Mouse (Mus musculus) forelimb bud, embryonic 11.5 days (tissue): ENCODE results near the gene Gm28047.
"Not testable (repeated sequence)": the region's sequence is repeated elsewhere in the genome, so short reads cannot be mapped to it uniquely, and the experiment has no call there.

Source experiments
- DNase-seq: peaks from one replicate; pipeline ENCODE4 v3.0.0-alpha.2; 2012; ENCODE audit warnings: low read depth, low spot score

Gm28047 gene

DNA sequence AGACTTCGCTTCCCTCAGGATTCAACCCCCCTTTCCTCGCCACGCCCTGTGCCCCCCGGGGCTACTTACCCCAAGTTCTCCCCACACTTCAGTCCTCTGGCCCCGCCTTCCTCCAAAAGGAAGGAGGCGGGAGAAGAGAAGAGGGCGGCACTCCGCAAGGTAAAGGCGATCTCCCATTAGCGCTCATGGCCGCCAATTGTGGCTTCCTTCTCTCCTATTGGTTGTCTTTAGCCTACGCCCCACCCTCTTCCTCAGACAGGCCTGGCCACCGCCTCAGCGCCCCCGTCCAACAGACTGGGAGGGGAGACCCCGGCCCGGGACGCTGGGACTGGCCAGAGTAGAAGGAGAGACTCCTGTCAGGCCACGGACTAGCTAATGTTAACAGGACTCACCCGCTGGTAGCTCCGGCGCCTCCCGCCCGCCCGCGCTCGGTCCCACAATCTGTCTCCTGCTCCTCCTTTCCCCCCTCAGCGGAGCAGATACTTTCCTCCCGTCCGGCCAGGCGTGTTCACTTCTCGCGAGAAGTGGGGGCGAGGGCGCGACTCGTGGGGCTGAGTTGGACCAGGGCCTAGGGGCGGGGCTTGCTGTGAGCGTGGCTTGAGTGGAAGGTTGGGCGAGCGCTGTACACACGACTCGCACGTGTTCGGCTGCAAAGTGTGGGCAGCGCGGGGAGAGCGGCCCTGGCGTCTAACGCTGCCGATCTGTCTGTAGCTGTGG lies at the start of gene Gm28047, which contains the start of gene Atf7:
TSS of gene Gm28047 (minus strand) at position 98 of the 717 bp plus-strand sequence.
TSS of gene Atf7 (minus strand) at position 495 of the 717 bp plus-strand sequence.
- peak; percentile 97 for DNase-seq

DNA sequence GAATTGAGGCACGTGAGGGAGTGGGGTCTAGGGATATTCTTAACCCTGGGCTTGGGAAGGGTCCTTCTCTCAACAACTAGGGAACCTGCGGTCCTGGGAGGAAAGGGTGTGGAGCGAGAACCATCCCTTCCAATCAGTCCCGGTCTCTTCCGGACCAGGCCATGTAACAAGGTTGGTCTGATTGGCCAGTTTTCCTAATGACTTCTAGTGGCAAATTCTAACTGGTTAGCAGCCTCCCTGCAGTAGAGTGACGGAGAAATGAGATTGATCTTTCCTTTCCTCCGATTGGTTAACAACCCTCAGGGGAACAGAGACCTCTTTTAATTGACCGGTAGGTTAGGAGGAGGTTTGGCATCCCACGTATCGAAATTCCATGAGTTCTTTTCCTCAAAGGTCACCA lies 48.7 kb upstream of the Gm28047 start:
- DNase-seq: peak; percentile 81

DNA sequence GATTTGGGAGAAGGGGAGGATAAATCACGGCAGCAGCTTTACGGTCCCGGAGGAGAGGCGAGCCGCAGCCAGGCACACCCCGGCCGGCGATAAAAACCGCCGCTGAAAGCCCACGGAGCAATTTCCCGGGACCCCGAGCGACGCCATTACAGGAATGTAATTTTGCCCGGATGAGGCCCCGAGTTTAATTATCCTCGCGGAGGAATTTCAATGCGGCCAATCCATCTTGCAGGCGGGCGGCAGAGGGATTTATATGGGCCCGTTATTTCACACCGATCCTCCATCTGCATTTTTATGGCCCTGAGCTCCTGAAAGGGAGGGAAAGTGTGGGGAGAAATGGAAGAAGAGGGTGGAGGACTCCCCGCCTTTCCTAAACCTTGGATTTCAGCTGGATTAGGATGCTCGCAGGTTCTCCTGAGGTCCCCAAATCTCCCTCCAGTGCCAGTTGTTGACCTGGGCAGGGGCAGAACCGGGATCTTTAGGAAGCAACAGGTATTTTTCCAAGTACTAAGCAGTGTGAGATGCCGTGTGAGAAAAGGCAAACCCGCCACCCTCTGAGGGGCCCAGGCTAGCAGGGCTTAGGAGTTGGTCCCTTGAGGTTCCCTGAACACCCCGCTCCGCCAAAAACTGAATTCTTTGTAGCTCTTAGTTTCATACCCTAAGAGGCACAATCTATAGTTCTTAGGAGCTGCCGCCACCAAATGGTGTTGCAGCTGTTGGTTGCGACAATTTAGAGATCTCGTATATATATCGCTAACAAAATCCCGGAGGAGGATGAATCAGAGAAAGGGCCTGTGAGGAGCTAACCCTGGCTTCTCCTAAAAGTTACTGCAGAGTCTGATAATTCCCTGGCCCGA lies 47.6 kb upstream of the Gm28047 start, which contains the start of gene Atp5g2:
TSS of gene Atp5g2 (minus strand) at position 138 of the 857 bp plus-strand sequence.
- peak; percentile 65 for DNase-seq

DNA sequence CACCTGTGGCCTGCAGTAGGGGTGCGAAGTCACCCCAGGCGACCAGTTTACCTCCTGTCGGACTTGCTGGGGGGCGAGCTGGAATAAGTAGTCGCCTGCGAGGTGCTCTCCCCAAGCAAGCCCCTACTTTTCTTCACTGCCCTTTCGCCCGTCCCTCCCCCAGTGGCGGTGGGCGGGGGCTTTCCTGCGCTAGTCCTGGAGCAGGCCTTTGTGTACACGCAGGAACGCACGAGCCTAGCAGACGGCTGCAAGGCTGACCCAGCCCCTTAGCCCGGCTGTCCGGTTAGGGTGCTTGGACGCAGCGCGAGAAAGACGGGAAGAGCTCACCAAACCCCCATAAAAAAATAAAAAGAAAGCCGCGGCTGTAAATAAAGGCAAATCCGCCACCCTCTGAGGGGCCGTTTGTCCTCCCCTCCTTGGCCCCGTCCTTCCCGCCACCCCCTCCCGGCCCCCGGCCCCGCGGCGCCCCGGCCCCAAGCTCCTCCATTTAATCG lies 46.9 kb upstream of the Gm28047 start:
- DNase-seq: peak; percentile 84

DNA sequence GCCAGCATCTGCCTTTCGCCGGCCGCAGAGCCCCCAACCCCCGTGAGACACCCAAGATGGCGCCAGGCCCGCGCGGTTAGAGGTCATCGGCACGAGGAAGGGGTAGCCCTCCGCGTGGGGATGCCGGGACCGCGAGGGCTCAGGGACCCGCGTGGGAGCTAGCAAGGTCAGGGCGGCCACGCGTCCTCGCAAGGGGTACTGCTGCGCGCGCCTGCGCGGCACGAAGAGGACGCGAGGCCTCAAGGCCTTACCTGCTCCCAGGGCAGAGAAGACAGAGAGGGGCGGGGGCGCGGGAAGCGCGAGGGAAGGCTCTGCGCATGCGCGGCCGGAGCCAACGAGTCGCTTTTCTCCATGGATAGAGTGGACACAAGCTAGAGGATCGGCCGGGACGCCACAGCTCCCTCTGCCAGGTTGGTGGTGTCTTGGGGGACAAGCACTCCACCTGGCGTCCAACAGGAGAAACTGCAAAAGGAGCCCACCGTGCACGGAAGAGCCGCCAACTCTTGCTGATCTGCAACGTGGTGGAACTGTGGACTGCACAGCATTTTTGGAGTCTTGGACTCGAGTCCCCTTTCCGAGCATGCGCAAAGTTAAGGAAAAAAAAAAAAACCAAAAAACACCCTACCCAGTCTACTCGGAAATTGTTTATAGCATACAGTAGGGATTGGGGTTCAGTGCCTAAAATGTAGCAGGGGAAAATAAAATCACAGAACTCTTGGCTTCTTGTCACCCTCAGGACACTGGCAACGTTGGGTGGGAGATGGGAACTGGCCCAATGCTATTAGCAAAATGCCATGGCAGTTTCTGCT lies 46.1 kb upstream of the Gm28047 start:
- peak; percentile 100 for DNase-seq

DNA sequence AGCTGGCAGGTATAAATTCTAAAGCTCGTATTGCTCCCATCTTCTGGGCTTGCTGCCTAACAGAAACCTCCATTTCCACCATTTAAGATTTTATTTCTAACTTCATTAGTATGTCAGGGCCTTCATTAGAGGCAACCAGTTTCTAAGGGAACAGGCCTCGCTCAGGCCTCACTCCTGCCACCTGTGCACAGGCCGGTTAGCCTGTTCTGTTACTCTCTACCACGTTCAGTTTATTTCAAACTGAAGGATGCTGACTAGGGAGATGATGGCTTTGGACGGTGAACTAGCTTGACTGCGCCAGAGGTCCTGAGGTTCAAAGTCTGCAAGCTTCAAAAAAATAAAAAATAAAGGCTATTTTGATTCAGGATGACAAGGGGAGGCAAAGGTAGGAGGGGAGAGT lies 45.4 kb upstream of the Gm28047 start:
- no peak for DNase-seq

DNA sequence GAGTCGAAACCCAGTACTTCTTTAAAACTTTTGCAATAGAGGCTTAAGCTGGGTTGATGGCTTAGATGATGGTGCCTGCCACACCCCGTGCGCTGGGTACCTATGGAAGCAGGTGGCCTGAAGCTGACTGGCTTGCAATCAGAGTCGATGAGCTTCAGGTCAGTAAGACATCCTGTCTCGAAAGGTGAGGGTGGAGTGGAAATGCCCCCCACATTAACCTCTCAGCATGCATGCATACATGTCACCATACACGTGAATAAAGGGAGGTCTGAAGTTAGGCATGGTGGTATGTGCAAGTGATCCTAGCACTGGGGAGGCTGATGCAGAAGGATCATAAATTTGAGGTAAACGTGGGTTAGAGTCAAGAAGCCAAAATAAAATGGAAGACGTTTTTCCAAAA lies 44.7 kb upstream of the Gm28047 start:
- DNase-seq: no peak

DNA sequence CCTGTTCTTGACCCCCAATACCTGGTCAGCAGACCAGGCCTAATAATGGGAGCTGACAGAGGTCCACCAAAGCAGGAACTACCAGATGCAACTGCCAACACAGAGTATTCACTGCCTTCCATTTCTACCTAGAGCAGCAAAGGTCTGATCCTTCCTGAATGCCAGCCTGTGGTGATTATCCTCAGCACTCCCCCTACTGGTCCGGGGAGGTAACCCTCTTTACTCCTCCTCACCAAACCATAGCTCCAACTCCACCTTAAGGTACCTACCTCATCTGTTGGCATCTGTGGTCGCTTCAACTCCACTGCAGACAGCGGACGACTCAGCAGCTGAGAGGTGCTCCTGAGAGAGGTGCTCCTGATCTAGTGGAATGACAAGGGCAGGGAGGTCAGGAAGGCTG lies 40.6 kb upstream of the Gm28047 start:
- peak; percentile 59 for DNase-seq

DNA sequence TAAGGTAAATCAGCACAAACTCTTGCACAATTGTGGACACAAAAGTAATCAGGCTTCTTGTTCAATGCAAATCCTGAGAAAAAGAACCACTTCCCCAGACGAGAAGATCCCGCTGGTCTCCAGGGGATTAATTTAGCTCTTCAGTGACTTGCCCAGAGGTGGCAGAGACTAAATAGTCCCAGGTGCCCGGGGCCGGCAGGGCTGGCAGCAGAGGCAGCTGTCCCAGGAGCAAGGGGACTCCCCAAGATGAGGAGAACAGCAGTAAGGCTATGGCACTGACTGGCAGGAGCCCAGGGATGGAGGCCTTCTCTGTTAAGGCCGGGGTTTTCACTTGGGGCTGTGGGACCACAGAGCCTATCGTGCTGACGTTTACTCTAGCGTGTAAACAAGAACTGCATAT lies 39.0 kb upstream of the Gm28047 start:
- DNase-seq: no peak

DNA sequence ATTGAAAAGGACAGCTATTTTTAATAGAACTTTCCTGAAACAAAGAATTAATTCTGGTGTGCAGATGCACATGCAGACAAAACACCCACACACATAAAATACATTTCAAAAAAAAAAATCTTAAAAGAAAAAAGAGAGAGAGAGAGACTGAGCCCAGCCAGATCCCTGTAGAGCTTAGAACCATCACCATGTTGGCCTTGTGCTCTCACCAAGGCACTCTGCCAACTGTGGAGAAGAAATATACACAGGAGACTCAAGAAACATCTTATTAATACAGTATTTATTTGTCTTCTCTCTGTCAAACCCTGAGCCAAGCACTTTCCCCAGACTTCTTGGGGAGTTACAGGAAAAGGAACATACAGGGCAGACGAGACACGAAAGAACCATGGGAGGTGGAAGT lies 37.7 kb upstream of the Gm28047 start:
- DNase-seq: not testable (repeated sequence)

DNA sequence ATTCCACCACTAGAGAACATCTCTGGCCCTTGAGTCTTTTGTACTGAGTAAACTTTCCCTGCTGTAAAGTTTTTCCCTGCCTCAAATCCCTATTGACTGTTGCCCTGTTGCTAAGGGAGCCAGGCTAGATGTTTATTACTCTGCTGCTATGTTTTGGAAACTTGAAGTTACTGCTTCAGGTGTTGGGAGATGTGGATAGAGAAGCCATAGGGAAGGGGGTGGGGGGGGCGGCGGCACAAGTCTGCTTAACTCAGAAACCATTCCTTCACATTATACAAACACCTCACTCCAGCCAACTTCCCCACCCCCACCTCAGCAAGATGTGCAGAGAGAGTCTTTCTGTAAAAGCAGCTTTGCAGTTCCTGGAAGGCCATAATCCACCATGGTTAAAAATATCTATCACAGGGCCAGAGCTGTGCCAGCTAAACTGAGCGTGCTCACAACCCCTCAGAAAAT lies 33.1 kb upstream of the Gm28047 start:
- DNase-seq: peak; percentile 16

DNA sequence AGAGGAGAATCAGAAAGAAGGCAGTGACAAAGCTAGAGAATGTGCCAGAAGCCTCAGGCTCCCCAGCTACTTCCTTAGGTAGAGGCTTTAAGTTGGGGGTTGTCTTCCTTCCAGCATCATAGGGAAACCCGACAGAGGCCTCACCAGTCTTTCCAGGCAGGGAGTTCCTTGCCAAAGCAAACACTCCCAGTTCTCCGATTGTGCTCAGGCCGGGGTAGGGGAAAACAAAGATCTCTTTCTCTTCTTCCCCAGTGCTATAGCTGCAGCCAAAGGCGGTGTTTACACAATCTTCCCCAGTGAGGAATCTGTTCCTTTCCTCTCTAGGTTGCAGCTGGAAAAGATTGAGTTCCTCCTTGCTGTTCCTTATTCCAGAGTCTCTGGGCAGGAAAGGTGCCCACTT lies 31.8 kb upstream of the Gm28047 start:
- peak; percentile 37 for DNase-seq

DNA sequence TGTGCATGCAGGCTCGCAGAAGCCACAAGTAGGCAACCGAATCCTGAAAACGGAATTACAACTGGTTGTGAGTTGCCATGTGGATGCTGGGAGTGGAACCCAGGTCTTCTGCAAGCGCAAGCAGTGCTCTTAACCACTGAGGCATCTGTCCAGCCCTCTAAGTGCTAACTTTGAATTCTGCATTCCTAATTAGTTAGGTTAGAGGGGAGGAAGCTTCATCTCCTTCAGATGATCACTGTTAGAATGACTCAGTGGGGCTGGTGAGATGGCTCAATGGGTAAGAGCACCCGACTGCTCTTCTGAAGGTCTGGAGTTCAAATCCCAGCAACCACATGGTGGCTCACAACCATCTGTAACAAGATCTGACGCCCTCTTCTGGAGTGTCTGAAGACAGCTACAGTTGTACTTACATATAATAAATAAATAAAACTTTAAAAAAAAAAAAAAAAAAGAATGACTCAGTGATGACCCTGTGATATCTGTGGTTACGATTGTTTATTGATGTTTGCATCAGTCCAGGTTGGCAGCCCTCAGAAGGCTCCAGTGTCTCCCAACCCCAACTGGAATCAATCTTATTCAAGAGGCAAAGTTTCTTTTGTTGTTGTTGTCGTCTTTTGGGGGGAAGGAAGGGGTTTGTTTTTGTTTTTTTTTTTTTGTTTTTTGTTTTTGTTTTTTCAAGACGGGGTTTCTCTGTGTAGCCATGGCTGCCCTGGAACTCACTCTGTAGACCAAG lies 27.2 kb upstream of the Gm28047 start:
- not testable (repeated sequence) for DNase-seq

DNA sequence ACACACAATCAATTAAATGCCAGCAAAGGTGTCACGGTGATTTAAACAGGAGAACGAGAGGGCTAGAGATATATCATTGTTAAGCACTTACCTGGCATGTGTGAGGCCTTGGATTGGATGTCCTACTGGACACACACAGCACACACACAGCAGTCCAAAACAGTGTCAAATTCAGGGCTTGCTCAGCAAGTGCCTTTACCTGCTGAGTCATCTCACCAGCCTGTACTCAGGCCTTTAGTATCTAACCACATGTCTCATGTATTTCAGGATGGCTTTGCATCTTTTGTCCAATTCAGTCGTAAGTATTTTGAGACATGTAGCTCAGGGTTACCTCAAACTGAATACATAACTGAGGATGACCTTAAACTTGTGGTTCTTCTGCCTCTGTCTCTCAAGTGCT lies 26.2 kb upstream of the Gm28047 start:
- DNase-seq: no peak

DNA sequence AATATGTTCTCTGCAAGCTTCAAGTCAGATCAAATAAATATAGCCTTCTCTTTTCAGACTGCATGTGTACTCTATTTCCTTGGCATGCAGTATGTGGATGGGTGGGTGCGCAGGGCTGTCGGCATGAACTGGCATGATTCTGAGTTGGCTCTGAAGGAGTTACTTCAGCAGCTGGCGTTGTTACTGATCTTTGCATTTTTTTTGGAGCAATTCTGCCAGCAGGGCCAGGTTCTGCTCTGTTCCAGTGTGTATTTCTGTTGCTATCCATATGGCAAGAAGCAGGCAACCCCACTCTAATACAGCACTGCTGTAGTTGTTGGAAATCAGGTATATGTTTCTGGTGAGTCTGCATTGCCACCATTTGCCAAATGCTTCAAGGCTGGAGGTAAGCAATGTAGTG lies 10.9 kb upstream of the Gm28047 start:
- no peak for DNase-seq

DNA sequence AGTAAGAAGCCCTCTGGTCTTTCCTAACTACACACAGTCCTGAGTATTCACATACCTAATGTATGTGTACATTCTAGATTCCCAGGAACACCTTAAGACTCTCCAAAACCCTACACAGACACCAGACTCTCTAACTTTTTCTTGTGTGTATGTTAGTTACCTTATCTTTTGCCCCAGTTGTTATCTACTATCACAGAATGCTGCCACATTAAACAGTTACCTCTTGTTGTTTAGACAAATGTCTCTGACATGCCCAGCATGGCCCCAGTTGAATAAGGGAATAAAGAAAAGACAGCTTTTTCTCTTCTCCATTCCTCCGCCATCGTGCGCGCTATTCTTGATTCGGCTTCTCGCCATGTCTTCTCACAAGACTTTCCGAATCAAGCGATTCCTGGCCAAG lies 9.8 kb upstream of the Gm28047 start:
- DNase-seq: no peak

DNA sequence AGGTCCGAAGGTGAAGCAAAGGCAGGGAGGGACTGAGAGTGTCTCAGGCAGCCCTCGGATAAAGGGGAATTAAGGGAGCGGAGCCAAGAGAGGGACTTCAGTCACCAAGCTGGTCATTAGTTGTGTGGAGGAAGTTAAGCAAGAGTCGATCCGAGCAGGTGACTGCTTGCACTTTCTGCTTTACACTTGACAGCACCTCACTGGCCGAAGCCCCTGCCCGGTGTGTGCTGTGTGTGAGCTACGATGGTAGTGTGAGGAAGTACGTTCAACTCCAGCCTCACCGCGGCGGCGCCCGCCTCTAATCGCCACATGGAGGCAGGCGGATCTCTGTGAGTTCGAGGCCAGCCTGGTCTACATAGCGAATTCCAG lies 804 bp upstream of the Gm28047 start:
- DNase-seq: no peak

DNA sequence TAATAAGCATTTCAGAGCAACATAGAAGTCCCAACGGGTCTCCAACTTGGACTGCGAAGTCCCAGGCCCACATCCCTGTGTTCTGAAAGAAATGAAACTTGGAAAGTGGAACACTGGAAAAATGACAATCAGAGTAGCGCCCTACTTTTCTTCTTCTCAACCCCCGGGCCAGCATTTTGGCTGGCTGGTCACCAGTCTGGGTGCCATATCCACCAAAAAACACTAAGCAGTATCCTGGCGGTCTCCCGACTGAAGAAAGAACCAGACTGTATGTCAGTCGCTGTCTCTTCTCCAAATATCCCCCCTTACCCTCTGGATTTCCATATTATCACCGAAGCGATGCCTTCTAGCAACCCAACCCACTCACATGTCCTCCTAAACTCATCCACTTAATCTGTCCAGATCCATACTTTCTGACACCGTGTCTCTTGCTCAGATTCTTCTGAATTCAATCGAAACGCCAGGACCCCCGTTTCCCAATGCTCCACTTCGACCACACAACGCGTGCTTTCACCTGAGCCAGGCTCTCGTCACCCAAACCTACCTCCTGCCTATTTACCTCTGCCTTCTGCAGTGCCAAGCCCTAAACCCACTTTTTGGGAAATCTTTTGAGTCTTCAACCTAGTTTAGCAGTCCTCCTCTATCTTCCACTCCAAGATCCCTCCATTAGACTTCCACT lies 437 bp downstream of the Gm28047 start:
- DNase-seq: peak; percentile 6

DNA sequence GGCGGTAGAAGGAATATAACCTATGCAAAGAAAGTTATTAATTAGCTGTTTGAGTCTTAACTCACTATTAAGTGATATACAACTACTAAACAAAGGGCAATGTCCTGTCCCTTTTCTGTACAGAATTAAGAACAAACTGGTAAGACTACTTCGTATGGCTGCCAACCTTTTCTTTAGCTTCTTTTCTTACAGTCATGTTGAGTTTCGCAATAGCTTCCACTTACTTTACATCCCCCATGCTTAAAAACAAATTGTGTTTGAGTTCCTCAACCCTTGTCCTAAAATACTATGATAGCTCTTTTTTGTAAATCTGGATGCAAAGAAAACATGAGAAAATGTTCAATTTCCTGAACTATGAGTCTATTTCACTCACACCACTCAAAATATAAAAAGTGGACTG lies 1.7 kb downstream of the Gm28047 start:
- no peak for DNase-seq

DNA sequence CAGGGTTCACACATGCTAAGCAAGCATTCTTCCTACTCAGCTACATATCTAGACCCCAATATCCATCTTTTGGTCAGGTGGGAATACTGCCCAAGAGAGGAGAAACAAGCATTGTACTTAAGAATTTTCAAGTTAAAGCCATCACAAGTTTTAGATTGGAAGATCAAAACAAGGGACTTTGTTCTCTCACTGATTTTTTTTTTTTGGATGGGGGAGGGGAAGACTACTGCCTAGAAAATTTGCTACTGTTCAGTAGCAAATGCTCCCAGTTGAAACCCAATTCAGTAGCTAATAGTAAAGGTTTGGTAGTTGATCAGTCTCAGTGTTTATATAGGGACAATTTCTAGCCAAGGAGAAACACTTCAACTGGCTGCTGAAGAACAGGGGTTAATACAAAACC lies 2.3 kb downstream of the Gm28047 start:
- no peak for DNase-seq
